Mouse (Mus musculus) CH12.LX (cell line): Measurements from ENCODE around the gene Nhlrc3. TPM values are rescaled to one million over a fixed set of nuclear protein-coding genes. Genes with fewer than 3 reads are reported as not detected.
A peak's percentile ranks its signal among the peaks of the same experiment; 100 is the strongest.

Experiments
- DNase-seq: peaks from one replicate; pipeline ENCODE4 v3.0.0-alpha.2; 2013; ENCODE audit errors: extremely low read depth
- H3K27ac ChIP-seq: 2 replicates; pipeline ENCODE4 v1.5.1; 2012; ENCODE audit warnings: low read depth, mild to moderate bottlenecking, control low read depth, moderate library complexity; ENCODE audit not compliant: insufficient read depth
- H3K27me3 ChIP-seq: replicated peaks from 2 replicates; pipeline ENCODE3; 2012; ENCODE audit warnings: inconsistent platforms
- H3K36me3 ChIP-seq, 2 experiments: replicated peaks in 1 of 2; 2 replicates each; pipeline versions ENCODE3 to v1.6.1; 2012; ENCODE audit warnings: inconsistent platforms in 1 of 2, low read length in 1 of 2, mild to moderate bottlenecking in 1 of 2, mixed read lengths in 1 of 2, moderate library complexity in 1 of 2; ENCODE audit not compliant: control insufficient read depth in 1 of 2, insufficient read depth in 1 of 2
- H3K4me1 ChIP-seq, 2 experiments: 2 replicates each; pipeline ENCODE4 v1.6.1; 2012; ENCODE audit warnings: inconsistent platforms in 1 of 2, moderate library complexity in 1 of 2; ENCODE audit not compliant: insufficient read depth in 2 of 2, control insufficient read depth in 1 of 2
- H3K4me2 ChIP-seq: 2 replicates; pipeline ENCODE4 v1.6.1; 2012; ENCODE audit warnings: low read depth, mild to moderate bottlenecking, control low read depth; ENCODE audit not compliant: poor library complexity, insufficient read depth, severe bottlenecking
- H3K4me3 ChIP-seq, 3 experiments: fragments of 150-350 bp in 1 of 3; sonication (generic) in 1 of 3; replicated peaks in 1 of 3; 2 replicates each; pipeline versions ENCODE3 to v1.5.1; 2011 to 2012; ENCODE audit warnings: low read depth in 2 of 3, low read length in 2 of 3, mild to moderate bottlenecking in 2 of 3, moderate library complexity in 2 of 3, control low read depth in 1 of 3, improper control_type of control experiment in 1 of 3, inconsistent platforms in 1 of 3, mixed read lengths in 1 of 3; ENCODE audit not compliant: poor library complexity in 1 of 3
- H3K79me2 ChIP-seq: replicated peaks from 2 replicates; pipeline ENCODE4 v1.6.1; 2012; ENCODE audit warnings: mild to moderate bottlenecking, moderate library complexity; ENCODE audit not compliant: control insufficient read depth, poor library complexity, insufficient read depth, severe bottlenecking; ENCODE audit errors: extremely low read depth
- H3K9ac ChIP-seq: 2 replicates; pipeline ENCODE4 v1.6.1; 2012; ENCODE audit warnings: low read depth, mild to moderate bottlenecking, control low read depth, moderate library complexity; ENCODE audit not compliant: insufficient read depth
- H3K9me3 ChIP-seq: replicated peaks from 2 replicates; pipeline ENCODE3; 2012; ENCODE audit warnings: low read length, inconsistent platforms, mixed read lengths
- CHD2 ChIP-seq: IDR thresholded peaks from 2 replicates; pipeline ENCODE4 v1.6.1; 2011; ENCODE audit warnings: low read length, improper control_type of control experiment
- CTCF ChIP-seq, 2 experiments: IDR thresholded peaks in 1 of 2; conservative IDR thresholded peaks in 1 of 2; 2 replicates each; pipeline ENCODE4 v1.5.1; 2011 to 2012; ENCODE audit warnings: low read depth in 2 of 2, low read length in 2 of 2, improper control_type of control experiment in 1 of 2, inconsistent platforms in 1 of 2, mild to moderate bottlenecking in 1 of 2, moderate library complexity in 1 of 2
- E2F4 ChIP-seq: IDR thresholded peaks from 2 replicates; pipeline ENCODE4 v1.6.1; 2011; ENCODE audit warnings: low read depth, low read length, improper control_type of control experiment; ENCODE audit not compliant: insufficient replicate concordance
- GABPA ChIP-seq: IDR thresholded peaks from 2 replicates; pipeline ENCODE4 v1.6.1; 2012; ENCODE audit warnings: low read depth, low read length, improper control_type of control experiment, inconsistent platforms; ENCODE audit not compliant: insufficient replicate concordance
- IRF4 ChIP-seq: IDR thresholded peaks from 2 replicates; pipeline ENCODE4 v1.6.1; 2014; ENCODE audit warnings: low read depth, mild to moderate bottlenecking, inconsistent platforms, low read length, improper control_type of control experiment
- JUND ChIP-seq: conservative IDR thresholded peaks from 2 replicates; pipeline ENCODE4 v1.6.1; 2011; ENCODE audit warnings: low read depth, low read length, improper control_type of control experiment
- MAX ChIP-seq: IDR thresholded peaks from 2 replicates; pipeline ENCODE4 v1.6.1; 2011; ENCODE audit warnings: low read length, improper control_type of control experiment
- MEF2A ChIP-seq: IDR thresholded peaks from 2 replicates; pipeline ENCODE4 v1.6.1; 2014; ENCODE audit warnings: low read depth, mild to moderate bottlenecking, inconsistent platforms, low read length, improper control_type of control experiment, borderline replicate concordance
- MYC ChIP-seq: IDR thresholded peaks from 2 replicates; pipeline ENCODE4 v1.6.1; 2011; ENCODE audit warnings: low read depth, mild to moderate bottlenecking, improper control_type of control experiment, low read length
- NRF1 ChIP-seq: IDR thresholded peaks from 2 replicates; pipeline ENCODE4 v1.6.1; 2014; ENCODE audit warnings: low read depth, mild to moderate bottlenecking, inconsistent platforms, low read length, improper control_type of control experiment, moderate library complexity
- RCOR1 ChIP-seq: conservative IDR thresholded peaks from 2 replicates; pipeline ENCODE4 v1.6.1; 2012; ENCODE audit warnings: low read depth, mild to moderate bottlenecking, inconsistent platforms, low read length, improper control_type of control experiment
- UBTF ChIP-seq: IDR thresholded peaks from 2 replicates; pipeline ENCODE4 v1.6.1; 2012; ENCODE audit warnings: low read depth, mild to moderate bottlenecking, inconsistent platforms, low read length, improper control_type of control experiment, moderate library complexity
- USF2 ChIP-seq: conservative IDR thresholded peaks from 2 replicates; pipeline ENCODE4 v1.6.1; 2011; ENCODE audit warnings: low read depth, low read length, improper control_type of control experiment
- ZC3H11A ChIP-seq: IDR thresholded peaks from 2 replicates; pipeline ENCODE4 v1.6.1; 2012; ENCODE audit warnings: low read depth, mild to moderate bottlenecking, inconsistent platforms, low read length, improper control_type of control experiment
- ZKSCAN1 ChIP-seq: IDR thresholded peaks from 2 replicates; pipeline ENCODE4 v1.6.1; 2012; ENCODE audit warnings: low read depth, inconsistent platforms, low read length, improper control_type of control experiment, borderline replicate concordance
- ZNF384 ChIP-seq: IDR thresholded peaks from 2 replicates; pipeline ENCODE4 v1.6.1; 2012; ENCODE audit warnings: low read depth, low read length, improper control_type of control experiment, inconsistent platforms
- dilution Hi-C: fragments of 300-500 bp; cut with MboI; formaldehyde crosslinking; loops from 2 replicates; pipeline ENCODE4 v1.14.3; 2020; ENCODE audit warnings: low sequenced_read_pairs; ENCODE audit not compliant: extremely low pct_unique_long_range_greater_than_20kb, extremely low pct_ligation_motif_present
- in situ Hi-C: fragments of 300-500 bp; cut with MboI; formaldehyde crosslinking; loops from 3 replicates; pipeline ENCODE4 v1.14.3; 2019; ENCODE audit warnings: low sequenced_read_pairs, low pct_ligation_motif_present, low pct_unique_long_range_greater_than_20kb, mixed read lengths
- polyA plus RNA-seq: library from polyadenylated mRNA; unstranded; fragments of >175 nt; gene quantifications from 2 replicates; pipeline ENCODE4 v1.2.1, GENCODE M21; 2012; ENCODE audit warnings: low read depth; ENCODE audit not compliant: insufficient read length
- total RNA-seq, 2 experiments: library from RNA; depleted of rRNA; stranded (reverse); fragments of 300-350 nt in 1 of 2; fragments of >200 nt in 1 of 2; gene quantifications; 2 replicates each; pipeline ENCODE4 v1.2.3; 2012 to 2014

Gene Nhlrc3
- total and polyA plus RNA-seq, 3 experiments = 5.8 to 7.9 (median 7.2) TPM

- Histone ChIP-seq H3K27me3 (no peaks in the 10 kb centered on the region), H3K36me3 (no peaks in the 10 kb centered on the region), H3K4me1 (no peaks in the 10 kb centered on the region), H3K9me3 (no peaks in the 10 kb centered on the region), H3K79me2 (no peaks in the 10 kb centered on the region), H3K27ac (no peak overlapping the region), H3K4me2 (peak overlapping the region; percentile 81), H3K9ac (no peak overlapping the region), H3K4me3 (no peak overlapping the region)
- dilution Hi-C loops = no loop called here
- DNase-seq = no peak
- TF ChIP-seq CTCF (conservative IDR thresholded peaks at IDR 0.05 in 1 of 2, IDR thresholded peaks at IDR 0.05 in 1 of 2; ENCODE audit: low read depth in 2 of 2, low read length in 2 of 2) = no peak
- TF ChIP-seq ZKSCAN1 = no peak
- TF ChIP-seq JUND = no peak
- TF ChIP-seq USF2 = no peak
- no peak for TF ChIP-seq CHD2
- no peak for TF ChIP-seq GABPA
- no peak for TF ChIP-seq NRF1
- no peak for TF ChIP-seq MEF2A
- TF ChIP-seq UBTF = no peak
- in situ Hi-C loops = no loop called here
Measured at GRCm38 (mm10) chr3:53413959-53414358, 49.2 kb downstream of the Nhlrc3 start.

GRCm38 (mm10) chr3:53413465-53413864 lies 49.7 kb downstream of the Nhlrc3 start:
- in situ Hi-C loops (no loop called here), dilution Hi-C loops (no loop called here)
- Histone ChIP-seq H3K36me3 (no peaks in the 10 kb centered on the region), H3K27me3 (no peaks in the 10 kb centered on the region), H3K4me3 (no peak overlapping the region), H3K4me2 (peak overlapping the region; percentile 81; the same call in 1 of the 2 replicates), H3K79me2 (no peaks in the 10 kb centered on the region), H3K9ac (no peak overlapping the region), H3K4me1 (no peaks in the 10 kb centered on the region), H3K27ac (no peak overlapping the region), H3K9me3 (no peaks in the 10 kb centered on the region)
- TF ChIP-seq E2F4 (no peak), MYC (no peak), ZNF384 (peak; percentile 54), RCOR1 (no peak), IRF4 (no peak), MAX (no peak), ZC3H11A (no peak), UBTF (no peak)
- no peak for DNase-seq
